8 mouse cellular contexts compared by ENCODE assay signal in genomic region chr1:42694290-42694664, GRCm38 (mm10). TPM values are rescaled to one million over a fixed set of nuclear protein-coding genes. Genes with fewer than 3 reads are reported as not detected.
A peak's percentile ranks its signal among the peaks of the same experiment; 100 is the strongest.
DNase-seq lines count a peak whose midpoint lies in the region; ATAC-seq and TF ChIP-seq lines count a peak whose summit lies in the region.

No protein-coding gene starts in this region.

- DNase-seq in heart, adult 18-20 months, result no peak
- DNase-seq in embryonic facial prominence, embryonic 11.5 days (ENCODE audit: low spot score), result no peak
- DNase-seq in liver, embryonic 13.5 days, result no peak
- no peak for DNase-seq in ovary, postnatal 36 days (ENCODE audit: low spot score)
- no peak for DNase-seq in adipocyte (ENCODE audit: low spot score)
- DNase-seq in cerebellum, adult 11-12 months, result no peak

- WGBS in heart, embryonic 16.5 days, result 0% methylated on average over 26 of the region's 26 CpGs
- under 1% methylated on average over 26 of the region's 26 CpGs for WGBS in embryonic facial prominence, embryonic 11.5 days
- WGBS in intestine, postnatal 0 days, result 1% methylated on average over 23 of the region's 26 CpGs
- 0% methylated on average over 23 of the region's 26 CpGs for WGBS in liver, embryonic 13.5 days (ENCODE audit: insufficient replicate concordance)

- peak overlapping the region; percentile 89 for H3K4me2 ChIP-seq in heart, embryonic 16.5 days (ENCODE audit: low read depth, low read length)
- peak overlapping the region; percentile 83 for H3K4me2 ChIP-seq in embryonic facial prominence, embryonic 11.5 days (ENCODE audit: low read depth, low read length)
- peak overlapping the region; percentile 52 for H3K4me2 ChIP-seq in intestine, postnatal 0 days (replicated peaks; ENCODE audit: low read depth)
- H3K4me2 ChIP-seq in liver, embryonic 13.5 days, result peak overlapping the region; percentile 57

- no peaks in the 10 kb centered on the region for H3K9me3 ChIP-seq in heart, embryonic 16.5 days (replicated peaks; ENCODE audit: control insufficient read depth, low read length)
- no peaks in the 10 kb centered on the region for H3K9me3 ChIP-seq in embryonic facial prominence, embryonic 11.5 days (replicated peaks; ENCODE audit: control insufficient read depth, low read length)
- H3K9me3 ChIP-seq in intestine, postnatal 0 days (ENCODE audit: control insufficient read depth), result no peaks in the 10 kb centered on the region
- H3K9me3 ChIP-seq in liver, embryonic 13.5 days (replicated peaks), result no peaks in the 10 kb centered on the region

- peaks cover 35% of the 10 kb centered on the region for H3K4me1 ChIP-seq in heart, embryonic 16.5 days (ENCODE audit: control insufficient read depth, insufficient read depth, low read length)
- peaks cover 2% of the 10 kb centered on the region for H3K4me1 ChIP-seq in embryonic facial prominence, embryonic 11.5 days (ENCODE audit: control insufficient read depth, insufficient read depth, low read length)
- no peaks in the 10 kb centered on the region for H3K4me1 ChIP-seq in intestine, postnatal 0 days (replicated peaks; ENCODE audit: control insufficient read depth, insufficient read depth, low read length)
- peaks cover 5% of the 10 kb centered on the region; the same call in 1 of the 2 replicates for H3K4me1 ChIP-seq in liver, embryonic 13.5 days (replicated peaks)

- H3K9ac ChIP-seq in heart, embryonic 16.5 days (ENCODE audit: low read length), result no peak overlapping the region
- H3K9ac ChIP-seq in embryonic facial prominence, embryonic 11.5 days (replicated peaks; ENCODE audit: low read length), result peak overlapping the region; percentile 43
- H3K9ac ChIP-seq in intestine, postnatal 0 days (ENCODE audit: low read depth, low read length), result no peak overlapping the region
- no peak overlapping the region for H3K9ac ChIP-seq in liver, embryonic 13.5 days

- no peaks in the 10 kb centered on the region for H3K36me3 ChIP-seq in heart, embryonic 16.5 days (ENCODE audit: control insufficient read depth, insufficient read depth)
- H3K36me3 ChIP-seq in embryonic facial prominence, embryonic 11.5 days (replicated peaks; ENCODE audit: control insufficient read depth, insufficient read depth, low read depth, low read length), result no peaks in the 10 kb centered on the region
- H3K36me3 ChIP-seq in intestine, postnatal 0 days (ENCODE audit: control insufficient read depth, insufficient read depth), result no peaks in the 10 kb centered on the region
- H3K36me3 ChIP-seq in liver, embryonic 13.5 days, result no peaks in the 10 kb centered on the region

- no peak for TF ChIP-seq CTCF in intestine, postnatal 0 days (IDR thresholded peaks at IDR 0.05; ENCODE audit: low read depth)

- no peak overlapping the region for H3K27ac ChIP-seq in heart, embryonic 16.5 days (ENCODE audit: low read length)
- H3K27ac ChIP-seq in embryonic facial prominence, embryonic 11.5 days (replicated peaks; ENCODE audit: low read depth, low read length), result peak overlapping the region; percentile 36
- H3K27ac ChIP-seq in intestine, postnatal 0 days (ENCODE audit: low read depth, low read length), result no peak overlapping the region
- no peak overlapping the region for H3K27ac ChIP-seq in liver, embryonic 13.5 days

- peak overlapping the region; percentile 57 for H3K4me3 ChIP-seq in heart, embryonic 16.5 days (ENCODE audit: low read length)
- peak overlapping the region; percentile 69 for H3K4me3 ChIP-seq in embryonic facial prominence, embryonic 11.5 days (ENCODE audit: low read depth, low read length)
- peak overlapping the region; percentile 34 for H3K4me3 ChIP-seq in intestine, postnatal 0 days (ENCODE audit: low read depth, low read length)
- H3K4me3 ChIP-seq in liver, embryonic 13.5 days (replicated peaks), result peak overlapping the region; percentile 40

- H3K27me3 ChIP-seq in heart, embryonic 16.5 days (ENCODE audit: control insufficient read depth, insufficient read depth, low read length), result peaks cover 82% of the 10 kb centered on the region
- H3K27me3 ChIP-seq in embryonic facial prominence, embryonic 11.5 days (ENCODE audit: control insufficient read depth, insufficient read depth, low read length), result peaks cover 24% of the 10 kb centered on the region
- peaks cover 96% of the 10 kb centered on the region for H3K27me3 ChIP-seq in intestine, postnatal 0 days (replicated peaks; ENCODE audit: control insufficient read depth, insufficient read depth, low read length)
- peaks cover 100% of the 10 kb centered on the region for H3K27me3 ChIP-seq in liver, embryonic 13.5 days

- no peak for ATAC-seq in heart, embryonic 16.5 days (replicated peaks; ENCODE audit: extremely low read depth, insufficient read depth, low FRiP score)
- ATAC-seq in embryonic facial prominence, embryonic 11.5 days (replicated peaks; ENCODE audit: insufficient number of reproducible peaks, low FRiP score, low TSS enrichment, low read depth), result no peak
- ATAC-seq in intestine, postnatal 0 days, result no peak
- no peak for ATAC-seq in liver, embryonic 13.5 days (ENCODE audit: low read depth)

RNA-seq across cellular contexts. Expression of gene Pou3f3, which starts 1.3 kb away (rescaled TPM):
- polyA plus RNA-seq in heart, embryonic 16.5 days (2015; fragmentation: Nextera tagmentation; extraction: Ambion mirVana), result 0.02 TPM in 1 of 2 replicates, not detected in the other
- under 1 TPM in 1 of 2 experiments, not detected in 1; 0.03 TPM for total RNA-seq in heart, adult 18-20 months (2021)
- polyA plus RNA-seq in embryonic facial prominence, embryonic 11.5 days (2014; fragmentation: Nextera tagmentation; extraction: Ambion mirVana), result 7.2 and 9.9 TPM in 2 replicates
- 0.14 TPM in 1 of 2 replicates, not detected in the other for polyA plus RNA-seq in intestine, postnatal 0 days (2015; fragmentation: Nextera tagmentation; extraction: Ambion mirVana)
- polyA plus RNA-seq in liver, embryonic 13.5 days (2015; fragmentation: Nextera tagmentation; extraction: Ambion mirVana), result 0.01 TPM in 1 of 2 replicates, not detected in the other
